Mouse (Mus musculus) forebrain, embryonic 10.5 days (tissue): Measurements from ENCODE around the gene Cd247. TPM values are rescaled to one million over a fixed set of nuclear protein-coding genes. Genes with fewer than 3 reads are reported as not detected.

Experiments
- DNase-seq: peaks from one replicate; pipeline ENCODE4 v3.0.0-alpha.2; 2017; ENCODE audit warnings: low spot score; ENCODE audit errors: extremely low spot score
- H3K27ac ChIP-seq: fragments of 300-500 bp; sonication (generic); 2 replicates; pipeline ENCODE4 v1.5.1; 2016; ENCODE audit warnings: mild to moderate bottlenecking
- H3K27me3 ChIP-seq: fragments of 300-500 bp; sonication (generic); 2 replicates; pipeline ENCODE4 v1.6.1; 2016; ENCODE audit warnings: mild to moderate bottlenecking; ENCODE audit not compliant: poor library complexity, severe bottlenecking
- H3K36me3 ChIP-seq: fragments of 300-500 bp; sonication (generic); replicated peaks from 2 replicates; pipeline ENCODE4 v1.6.1; 2016; ENCODE audit warnings: mild to moderate bottlenecking, moderate library complexity
- H3K4me1 ChIP-seq: fragments of 300-500 bp; sonication (generic); 2 replicates; pipeline ENCODE4 v1.6.1; 2016
- H3K4me3 ChIP-seq: fragments of 300-500 bp; sonication (generic); 2 replicates; pipeline ENCODE4 v1.5.1; 2016; ENCODE audit warnings: mild to moderate bottlenecking, moderate library complexity
- H3K9me3 ChIP-seq: fragments of 300-500 bp; sonication (generic); 2 replicates; pipeline ENCODE4 v1.6.1; 2016; ENCODE audit warnings: mild to moderate bottlenecking, moderate library complexity
- WGBS: fragments of 180-500 bp; shearing (Covaris S2); methylation state at CpG from one replicate; pipeline ENCODE4 v1.1.7; 2016; 5-methylcytosine and 5-hydroxymethylcytosine counted together
- polyA plus RNA-seq: library from polyadenylated mRNA; unstranded; fragments of >200 nt; fragmentation: Nextera tagmentation; extraction: Ambion mirVana; gene quantifications from 2 replicates; pipeline ENCODE4 v1.2.1, GENCODE M21; 2016

The Cd247 gene
- polyA plus RNA-seq, 1 experiment from 2014 or later, result 1.4 TPM

DNA sequence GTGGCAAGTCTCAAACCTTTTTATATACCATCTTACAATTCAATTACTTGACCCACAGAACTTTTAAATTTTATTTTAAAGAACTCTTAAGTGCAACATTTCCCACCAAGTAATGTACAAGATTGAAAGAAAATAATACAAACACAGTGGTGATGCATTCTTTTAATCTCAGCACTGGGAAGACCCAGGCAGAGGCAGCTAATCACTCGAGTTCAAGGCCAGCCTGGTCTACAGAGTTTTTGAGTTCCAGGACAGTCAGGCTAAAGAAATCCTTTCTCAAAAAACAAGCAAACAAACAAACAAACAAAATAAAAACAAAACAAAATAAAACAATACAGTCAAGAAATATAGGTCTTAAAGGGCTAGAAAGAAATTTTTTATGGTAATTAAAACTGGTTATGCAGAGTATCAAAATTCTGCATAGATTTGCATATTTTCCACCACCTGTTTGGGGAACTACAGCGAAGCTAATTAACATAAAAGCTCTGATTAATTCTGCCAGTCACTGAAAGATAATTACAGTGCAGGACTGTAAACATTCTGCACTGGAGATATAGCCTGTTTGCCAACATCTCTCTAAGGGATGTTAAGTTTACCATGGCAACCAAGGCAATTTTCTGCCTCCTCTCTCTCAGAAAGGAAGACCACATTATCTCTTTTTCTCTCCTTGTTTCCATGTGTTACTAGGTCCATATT, 125.4 kb downstream of the Cd247 start:
- no peak overlapping the region for H3K27ac ChIP-seq
- WGBS, result 88% methylated on average over 2 of the region's 2 CpGs
- no peak for DNase-seq
- peaks cover 49% of the 10 kb centered on the region for H3K36me3 ChIP-seq
- peaks cover 5% of the 10 kb centered on the region; the same call in 1 of the 2 replicates for H3K9me3 ChIP-seq
- H3K4me1 ChIP-seq, result no peaks in the 10 kb centered on the region; the same call in 1 of the 2 replicates
- no peak overlapping the region for H3K4me3 ChIP-seq
- H3K27me3 ChIP-seq, result no peaks in the 10 kb centered on the region

DNA sequence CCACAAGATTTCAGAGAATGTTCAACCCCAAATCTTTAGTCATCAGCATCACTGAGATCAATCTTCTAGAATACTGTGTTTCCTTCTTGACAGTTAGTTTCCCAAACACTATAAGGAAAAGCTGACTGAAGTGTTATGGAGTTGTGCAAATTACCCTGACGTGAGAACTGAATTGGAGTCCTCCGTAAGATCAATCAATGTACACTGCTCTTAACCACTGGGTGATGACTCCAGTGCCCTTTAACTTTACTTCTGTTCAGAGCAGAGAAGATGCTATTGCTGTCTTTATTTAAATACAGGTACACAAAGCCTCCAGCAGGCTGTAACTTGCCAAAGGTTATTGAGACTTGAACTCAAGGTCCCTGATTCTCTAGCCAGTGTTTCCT, 125.9 kb downstream of the Cd247 start:
- no peaks in the 10 kb centered on the region for H3K27me3 ChIP-seq
- no peaks in the 10 kb centered on the region; the same call in 1 of the 2 replicates for H3K4me1 ChIP-seq
- H3K36me3 ChIP-seq, result peaks cover 43% of the 10 kb centered on the region
- H3K9me3 ChIP-seq, result peaks cover 5% of the 10 kb centered on the region; the same call in 1 of the 2 replicates
- H3K4me3 ChIP-seq, result no peak overlapping the region
- H3K27ac ChIP-seq, result no peak overlapping the region
- no peak for DNase-seq
- WGBS, result 89% methylated on average over 2 of the region's 2 CpGs

DNA sequence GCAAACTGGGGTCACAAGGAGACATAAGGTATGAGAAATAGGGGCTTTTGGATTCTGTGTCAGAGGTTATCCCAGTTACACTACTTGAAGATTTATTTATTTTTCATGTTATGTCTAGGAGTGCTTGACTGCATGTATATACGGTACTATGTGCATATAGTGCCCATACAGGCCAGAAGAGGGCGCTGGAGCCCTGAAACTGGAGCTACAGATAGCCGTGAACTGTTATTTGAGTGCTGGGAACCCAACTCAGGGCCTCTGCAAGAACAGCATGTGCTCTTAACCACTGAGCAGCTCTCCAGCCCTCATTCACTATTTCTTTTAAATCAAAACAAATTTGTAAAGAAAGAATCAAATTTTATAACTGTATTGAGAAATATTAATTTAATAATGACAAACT, 132.5 kb downstream of the Cd247 start:
- peaks cover 19% of the 10 kb centered on the region for H3K36me3 ChIP-seq
- H3K27ac ChIP-seq, result no peak overlapping the region
- H3K4me3 ChIP-seq, result no peak overlapping the region
- peaks cover 4% of the 10 kb centered on the region; the same call in 1 of the 2 replicates for H3K9me3 ChIP-seq
- H3K27me3 ChIP-seq, result no peaks in the 10 kb centered on the region
- no peaks in the 10 kb centered on the region for H3K4me1 ChIP-seq
- DNase-seq, result no peak
- 77% methylated on average over 3 of the region's 3 CpGs for WGBS

DNA sequence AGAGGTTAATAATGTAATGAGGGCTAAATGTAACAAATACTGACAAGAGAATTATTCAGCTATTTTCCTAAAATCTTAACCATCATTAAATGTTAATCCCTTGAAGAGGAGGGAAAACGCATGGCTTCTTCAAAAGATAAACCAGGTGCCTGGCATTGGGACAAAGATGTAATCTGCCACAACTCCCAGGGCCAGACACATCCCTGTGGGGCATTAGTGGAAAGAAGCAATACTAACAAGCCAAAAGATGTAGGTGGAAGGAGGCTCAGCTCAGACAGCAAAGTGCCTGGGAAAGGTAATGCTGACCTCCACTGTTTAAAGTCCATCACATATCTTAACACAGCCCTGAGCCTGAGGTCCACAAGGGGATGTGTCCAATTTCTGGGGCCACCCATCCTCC, 134.0 kb downstream of the Cd247 start:
- H3K4me3 ChIP-seq, result no peak overlapping the region
- WGBS, result 86% methylated on average over 1 of the region's 1 CpGs
- no peaks in the 10 kb centered on the region; the same call in 1 of the 2 replicates for H3K9me3 ChIP-seq
- peaks cover 4% of the 10 kb centered on the region; the same call in 1 of the 2 replicates for H3K36me3 ChIP-seq
- H3K4me1 ChIP-seq, result no peaks in the 10 kb centered on the region
- no peak overlapping the region for H3K27ac ChIP-seq
- DNase-seq, result no peak
- H3K27me3 ChIP-seq, result no peaks in the 10 kb centered on the region

DNA sequence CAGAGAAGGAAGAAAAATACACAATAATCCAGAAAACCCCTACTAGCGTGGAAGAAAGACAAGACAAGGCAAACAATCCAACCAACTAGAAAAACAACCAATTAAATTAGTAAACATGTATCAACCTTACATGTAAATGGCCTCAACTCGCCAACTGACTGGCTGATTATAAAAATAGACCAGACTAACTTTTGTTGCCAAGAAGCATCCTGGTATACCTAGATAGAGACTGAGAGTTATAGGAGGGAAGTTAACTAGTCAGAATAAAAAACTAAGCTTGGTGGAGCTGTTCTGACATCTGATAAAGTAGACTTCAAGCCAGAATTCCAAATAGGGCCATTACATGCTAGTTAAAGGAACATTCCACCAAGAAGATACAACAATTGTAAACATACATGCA, 136.7 kb downstream of the Cd247 start:
- Histone ChIP-seq H3K4me1 (no peaks in the 10 kb centered on the region), H3K9me3 (no peaks in the 10 kb centered on the region; the same call in 1 of the 2 replicates), H3K36me3 (peaks cover 4% of the 10 kb centered on the region; the same call in 1 of the 2 replicates), H3K27me3 (no peaks in the 10 kb centered on the region), H3K27ac (no peak overlapping the region), H3K4me3 (no peak overlapping the region)
- no peak for DNase-seq
- WGBS, result 90% methylated on average over 2 of the region's 2 CpGs

Other genes starting within 250 kb of the Cd247 start
- gene Mpzl1, start 154.1 kb upstream of the Cd247 start, polyA plus RNA-seq, result 119 and 122 TPM in 2 replicates
- gene Rcsd1, start 78.9 kb upstream of the Cd247 start, polyA plus RNA-seq, result 8.3 and 8.4 TPM in 2 replicates
- 33.7 and 34.3 TPM in 2 replicates for gene Creg1, start 24.9 kb upstream of the Cd247 start, polyA plus RNA-seq
- gene Pou2f1, start 214.0 kb downstream of the Cd247 start, polyA plus RNA-seq, result 23.6 and 25.4 TPM in 2 replicates